Mouse (Mus musculus): ENCODE measurements at regions not wholly inside any gene's neighbourhood (a gene's known extent, or its start where the extent isn't known, plus 50 kb on each side); places are given as distances from the start of the nearest gene placed in this dataset.

DNA sequence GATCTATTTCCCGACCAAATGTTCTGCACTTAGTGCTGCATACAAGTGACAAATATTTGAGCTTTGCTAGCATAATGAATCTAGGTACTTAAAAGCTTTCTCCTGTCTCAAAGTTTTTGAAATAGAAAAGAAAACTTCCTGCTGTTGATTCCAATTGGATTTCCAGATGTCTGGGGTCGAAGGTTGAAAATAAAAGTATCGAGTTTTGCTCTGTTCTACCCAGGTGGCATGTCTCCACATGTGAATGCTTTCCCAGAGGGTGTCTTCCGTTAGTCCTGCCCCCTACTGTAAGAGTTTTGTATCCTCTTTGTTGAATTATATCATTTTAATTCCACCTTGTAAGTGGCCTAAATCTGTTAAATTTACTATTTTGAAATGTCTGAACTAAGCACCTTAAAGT lies 327.3 kb upstream of the Tbc1d2b start:
- TF ChIP-seq CTCF (IDR thresholded peaks at IDR 0.05; ENCODE audit: low read depth) (no peak), EP300 (IDR thresholded peaks at IDR 0.05; ENCODE audit: low read depth) (no peak)
